Mouse (Mus musculus) myocyte (in vitro differentiated cells): ENCODE results near the gene Dnajb12.

Source experiments
- E2F4 ChIP-seq: IDR thresholded peaks from one replicate; pipeline ENCODE4 v1.6.1; 2011; ENCODE audit warnings: mild to moderate bottlenecking, control low read depth, moderate library complexity; ENCODE audit not compliant: insufficient read depth
- MYOD1 ChIP-seq, 3 experiments: IDR thresholded peaks; one replicate each; pipeline ENCODE4 v1.6.1; 2011; ENCODE audit warnings: control low read depth in 2 of 3, low read depth in 2 of 3, mild to moderate bottlenecking in 2 of 3, moderate library complexity in 1 of 3; ENCODE audit not compliant: insufficient read length in 2 of 3, control insufficient read depth in 1 of 3
- MYOG ChIP-seq, 3 experiments: IDR thresholded peaks; one replicate each; pipeline ENCODE4 v1.6.1; 2011; ENCODE audit warnings: control low read depth in 2 of 3, low read depth in 2 of 3, mild to moderate bottlenecking in 2 of 3; ENCODE audit not compliant: insufficient read length in 2 of 3, control insufficient read depth in 1 of 3, insufficient read depth in 1 of 3
- POLR2A ChIP-seq: IDR thresholded peaks from one replicate; pipeline ENCODE4 v1.6.1; 2011; ENCODE audit warnings: low read depth, mild to moderate bottlenecking, control low read depth, moderate library complexity; ENCODE audit not compliant: insufficient read length
- POLR2AphosphoS2 ChIP-seq: IDR thresholded peaks from one replicate; pipeline ENCODE4 v1.6.1; 2011; ENCODE audit warnings: low read depth, control low read depth; ENCODE audit not compliant: insufficient read length
- REST ChIP-seq: IDR thresholded peaks from one replicate; pipeline ENCODE4 v1.6.1; 2011; ENCODE audit warnings: mild to moderate bottlenecking, control low read depth, moderate library complexity; ENCODE audit not compliant: insufficient read depth, insufficient read length
- TCF12 ChIP-seq: IDR thresholded peaks from one replicate; pipeline ENCODE4 v1.6.1; 2011; ENCODE audit warnings: mild to moderate bottlenecking, control low read depth; ENCODE audit not compliant: poor library complexity, insufficient read depth, severe bottlenecking

- TF ChIP-seq TCF12 (no peak), MYOD1 (IDR thresholded peaks at IDR 0.05; ENCODE audit: control insufficient read depth in 1 of 3, insufficient read length in 2 of 3, low read depth in 2 of 3) (no peak), REST (no peak), POLR2A (no peak), POLR2AphosphoS2 (peak; percentile 50), MYOG (IDR thresholded peaks at IDR 0.05; ENCODE audit: control insufficient read depth in 1 of 3, insufficient read depth in 1 of 3, insufficient read length in 2 of 3, low read depth in 2 of 3) (peak in 1 of 3 experiments; percentile 38), E2F4 (no peak)
Measured at GRCm38 (mm10) chr10:59864884-59865726, 14.3 kb upstream of the Dnajb12 start.
